Mouse (Mus musculus) ES-Bruce4 (cell line): Measurements from ENCODE around the gene Serpinb9c. TPM values are rescaled to one million over a fixed set of nuclear protein-coding genes. Genes with fewer than 3 reads are reported as not detected.

Experiments
- H3K27ac ChIP-seq: 2 replicates; pipeline ENCODE4 v1.5.1; 2012; ENCODE audit warnings: low read length, inconsistent platforms; ENCODE audit not compliant: insufficient read depth
- H3K27me3 ChIP-seq: 2 replicates; pipeline ENCODE4 v1.6.1; 2012; ENCODE audit warnings: mild to moderate bottlenecking, low read length, inconsistent platforms; ENCODE audit not compliant: control insufficient read depth, poor library complexity, insufficient read depth, severe bottlenecking
- H3K36me3 ChIP-seq: 2 replicates; pipeline ENCODE4 v1.6.1; 2012; ENCODE audit warnings: inconsistent platforms, mild to moderate bottlenecking, low read length, moderate library complexity; ENCODE audit not compliant: control insufficient read depth, poor library complexity, insufficient read depth, severe bottlenecking
- H3K4me1 ChIP-seq: one replicate; pipeline ENCODE4 v1.8.1; 2011; ENCODE audit warnings: low read length; ENCODE audit not compliant: control insufficient read depth, insufficient read depth
- H3K4me3 ChIP-seq: 2 replicates; pipeline ENCODE4 v1.5.1; 2011; ENCODE audit warnings: low read depth, mild to moderate bottlenecking, low read length
- H3K9ac ChIP-seq: 2 replicates; pipeline ENCODE4 v1.6.1; 2012; ENCODE audit warnings: low read depth, mild to moderate bottlenecking, inconsistent platforms; ENCODE audit not compliant: poor library complexity, severe bottlenecking
- H3K9me3 ChIP-seq: replicated peaks from 2 replicates; pipeline ENCODE4 v1.6.1; 2012; ENCODE audit warnings: mild to moderate bottlenecking, low read length, inconsistent platforms; ENCODE audit not compliant: control insufficient read depth, poor library complexity, insufficient read depth, severe bottlenecking
- CTCF ChIP-seq: IDR thresholded peaks from one replicate; pipeline ENCODE4 v1.8.1; 2011; ENCODE audit warnings: low read depth, low read length
- EP300 ChIP-seq: IDR thresholded peaks from 2 replicates; pipeline ENCODE4 v1.6.1; 2011; ENCODE audit warnings: low read depth, low read length; ENCODE audit not compliant: insufficient read depth
- POLR2A ChIP-seq: IDR thresholded peaks from one replicate; pipeline ENCODE4 v1.8.1; 2011; ENCODE audit warnings: low read length; ENCODE audit not compliant: insufficient read depth
- polyA plus RNA-seq: library from polyadenylated mRNA; stranded (reverse); fragments of >200 nt; gene quantifications from 2 replicates; pipeline ENCODE4 v1.2.4, GENCODE M21; 2011; ENCODE audit warnings: low read depth; ENCODE audit not compliant: missing spikeins, insufficient read depth, insufficient read length

Gene Serpinb9c
- polyA plus RNA-seq, 1 experiment = not detected

GRCm38 (mm10) chr13:33113054-33113453, 46.5 kb downstream of the Serpinb9c start:
- H3K9me3 ChIP-seq = no peaks in the 10 kb centered on the region

DNA sequence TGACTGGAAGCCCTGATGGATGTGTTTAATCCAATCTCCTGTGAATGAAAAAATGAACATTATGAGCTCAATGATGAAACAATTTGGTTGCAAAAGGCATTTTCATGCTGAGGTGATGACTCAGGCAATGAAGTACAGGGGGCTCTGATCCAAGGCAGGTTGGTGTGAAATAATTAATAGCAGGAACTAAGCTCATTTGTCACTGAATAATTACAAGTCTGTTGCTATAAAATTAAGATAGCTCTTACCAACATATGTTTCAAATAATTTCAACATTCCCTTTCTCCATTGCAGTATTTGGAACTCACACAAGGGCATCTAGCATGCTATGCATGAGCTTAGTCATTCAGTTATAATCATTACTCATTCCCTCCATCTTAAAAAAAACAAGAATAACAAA, 53.9 kb downstream of the Serpinb9c start:
- Histone ChIP-seq H3K27ac (no peak overlapping the region), H3K27me3 (no peaks in the 10 kb centered on the region), H3K4me1 (no peaks in the 10 kb centered on the region), H3K9me3 (no peaks in the 10 kb centered on the region), H3K36me3 (no peaks in the 10 kb centered on the region), H3K9ac (no peak overlapping the region), H3K4me3 (no peak overlapping the region)
- no peak for TF ChIP-seq EP300
- no peak for TF ChIP-seq POLR2A
- no peak for TF ChIP-seq CTCF

More at GRCm38 (mm10) chr13:33113054-33113453, 46.5 kb downstream of the Serpinb9c start:
- Histone ChIP-seq H3K4me3 (no peak overlapping the region), H3K9ac (no peak overlapping the region), H3K4me1 (no peaks in the 10 kb centered on the region), H3K27ac (no peak overlapping the region), H3K27me3 (no peaks in the 10 kb centered on the region), H3K36me3 (no peaks in the 10 kb centered on the region)
- TF ChIP-seq EP300 = no peak
- no peak for TF ChIP-seq POLR2A
- no peak for TF ChIP-seq CTCF

Other genes with a start within 250 kb of the Serpinb9c start
- gene Serpinb6b, start 194.5 kb downstream of the Serpinb9c start, polyA plus RNA-seq = 2.3 and 6.1 TPM in 2 replicates
- gene Serpinb9, start 156.5 kb downstream of the Serpinb9c start, polyA plus RNA-seq = 3.4 and 3.7 TPM in 2 replicates
- 6.5 and 7.6 TPM in 2 replicates for gene Serpinb9b, start 132.3 kb downstream of the Serpinb9c start, polyA plus RNA-seq
- not detected in 2 replicates for gene Serpinb1b, start 81.2 kb downstream of the Serpinb9c start, polyA plus RNA-seq
- not detected in 2 replicates for gene Serpinb9d, start 33.2 kb upstream of the Serpinb9c start, polyA plus RNA-seq
- 0.93 and 1.3 TPM in 2 replicates for gene Serpinb9e, start 89.9 kb upstream of the Serpinb9c start, polyA plus RNA-seq
- 0.62 and 1.2 TPM in 2 replicates for gene Serpinb9f, start 164.3 kb upstream of the Serpinb9c start, polyA plus RNA-seq
- not detected in 2 replicates for gene Gm11397, start 236.0 kb upstream of the Serpinb9c start, polyA plus RNA-seq